Mouse (Mus musculus) G1E (cell line): ENCODE data around the gene Plekhh2. TPM values are rescaled to one million over a fixed set of nuclear protein-coding genes. Genes with fewer than 3 reads are reported as not detected.

Experiments used
- ATAC-seq: 2 replicates; pipeline ENCODE4 v1.8.0; 2016; ENCODE audit warnings: mild to moderate bottlenecking; ENCODE audit not compliant: insufficient number of reproducible peaks, poor library complexity, low FRiP score, severe bottlenecking; ENCODE audit errors: extremely low read depth
- DNase-seq: peaks from one replicate; pipeline ENCODE4 v3.0.0; 2012; ENCODE audit warnings: low spot score
- H3K27me3 ChIP-seq: 2 replicates; pipeline ENCODE4 v1.6.1; 2012; ENCODE audit warnings: mild to moderate bottlenecking, low read length, inconsistent platforms; ENCODE audit not compliant: insufficient read depth
- H3K36me3 ChIP-seq: replicated peaks from 2 replicates; pipeline ENCODE3; 2012; ENCODE audit warnings: mild to moderate bottlenecking, inconsistent platforms
- H3K4me1 ChIP-seq: 2 replicates; pipeline ENCODE4 v1.6.1; 2012; ENCODE audit warnings: low read depth, low read length, inconsistent platforms, mixed read lengths; ENCODE audit not compliant: insufficient read depth
- H3K4me3 ChIP-seq: 2 replicates; pipeline ENCODE4 v1.5.1; 2012; ENCODE audit warnings: low read depth, mild to moderate bottlenecking, inconsistent platforms, low read length, moderate library complexity, mixed read lengths
- H3K9me3 ChIP-seq: replicated peaks from 2 replicates; pipeline ENCODE4 v1.6.1; 2012; ENCODE audit warnings: inconsistent platforms
- CTCF ChIP-seq: IDR thresholded peaks from 2 replicates; pipeline ENCODE4 v1.5.1; 2012; ENCODE audit warnings: low read depth, low read length, inconsistent platforms, mixed read lengths
- GATA1 ChIP-seq: IDR thresholded peaks from 2 replicates; pipeline ENCODE4 v1.6.1; 2012; ENCODE audit warnings: borderline replicate concordance, low read length, inconsistent platforms, mixed read lengths
- GATA2 ChIP-seq: IDR thresholded peaks from 2 replicates; pipeline ENCODE4 v1.6.1; 2012; ENCODE audit warnings: low read depth, low read length, inconsistent platforms, borderline replicate concordance
- POLR2AphosphoS5 ChIP-seq: IDR thresholded peaks from 2 replicates; pipeline ENCODE4 v1.6.1; 2012; ENCODE audit warnings: low read depth, low read length, inconsistent platforms; ENCODE audit not compliant: insufficient replicate concordance
- TAL1 ChIP-seq: conservative IDR thresholded peaks from 2 replicates; pipeline ENCODE4 v1.6.1; 2012; ENCODE audit warnings: low read depth, low read length, inconsistent platforms, mixed read lengths
- polyA plus RNA-seq: library from polyadenylated mRNA; stranded (reverse); fragments of >175 nt; gene quantifications from 2 replicates; pipeline ENCODE4 v1.2.3, GENCODE M21; 2012
- total RNA-seq, 2 experiments: library from RNA; stranded (forward) in 1 of 2; stranded (reverse) in 1 of 2; fragments of 200-1000 nt in 1 of 2; fragments of >200 nt in 1 of 2; fragmentation: Nextera tagmentation in 1 of 2; gene quantifications; 2 replicates each; pipeline ENCODE4 v1.2.3; 2014 to 2017

The Plekhh2 gene
- total and polyA plus RNA-seq, 3 experiments, result 0.01 to 0.49 TPM; not detected in 1

- no peaks in the 10 kb centered on the region for H3K4me1 ChIP-seq
- no peaks in the 10 kb centered on the region for H3K36me3 ChIP-seq
- no peak for TF ChIP-seq GATA1
- TF ChIP-seq TAL1, result no peak
- no peak for TF ChIP-seq POLR2AphosphoS5
- no peak for TF ChIP-seq CTCF
- no peak for TF ChIP-seq GATA2
- DNase-seq (no peak), ATAC-seq (no peak)
- peaks cover 4% of the 10 kb centered on the region; the same call in 1 of the 2 replicates for H3K27me3 ChIP-seq
- H3K4me3 ChIP-seq, result no peak overlapping the region
- no peaks in the 10 kb centered on the region for H3K9me3 ChIP-seq
Measured at GRCm38 (mm10) chr17:84633443-84633842, 121.7 kb downstream of the Plekhh2 start.

DNA sequence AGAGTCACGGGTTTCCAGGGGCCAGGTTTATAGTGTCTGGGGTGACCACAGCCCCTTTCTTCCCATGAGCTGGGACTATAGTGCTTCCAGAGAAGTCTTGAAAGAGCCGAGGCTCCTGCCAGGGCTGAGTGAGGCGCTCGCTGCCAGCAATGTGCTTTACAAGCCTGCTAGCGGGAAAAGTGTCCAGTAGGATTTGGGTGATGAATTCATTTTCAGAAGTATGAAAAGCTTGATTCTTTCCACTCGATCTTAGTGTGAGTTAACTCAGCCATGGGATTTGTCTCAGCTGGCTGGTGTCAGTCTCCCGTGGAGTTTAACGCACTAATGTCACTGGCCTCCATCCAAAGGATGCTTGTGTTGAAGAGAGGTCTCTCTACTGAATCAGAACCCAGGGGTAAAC, 124.6 kb downstream of the Plekhh2 start:
- no peak overlapping the region for H3K4me3 ChIP-seq
- no peak for DNase-seq
- H3K9me3 ChIP-seq, result no peaks in the 10 kb centered on the region
- peaks cover 10% of the 10 kb centered on the region; the same call in 1 of the 2 replicates for H3K27me3 ChIP-seq
- H3K36me3 ChIP-seq, result no peaks in the 10 kb centered on the region
- TF ChIP-seq GATA1 (no peak), GATA2 (no peak), TAL1 (no peak), POLR2AphosphoS5 (no peak), CTCF (no peak)
- ATAC-seq, result no peak
- no peaks in the 10 kb centered on the region for H3K4me1 ChIP-seq

DNA sequence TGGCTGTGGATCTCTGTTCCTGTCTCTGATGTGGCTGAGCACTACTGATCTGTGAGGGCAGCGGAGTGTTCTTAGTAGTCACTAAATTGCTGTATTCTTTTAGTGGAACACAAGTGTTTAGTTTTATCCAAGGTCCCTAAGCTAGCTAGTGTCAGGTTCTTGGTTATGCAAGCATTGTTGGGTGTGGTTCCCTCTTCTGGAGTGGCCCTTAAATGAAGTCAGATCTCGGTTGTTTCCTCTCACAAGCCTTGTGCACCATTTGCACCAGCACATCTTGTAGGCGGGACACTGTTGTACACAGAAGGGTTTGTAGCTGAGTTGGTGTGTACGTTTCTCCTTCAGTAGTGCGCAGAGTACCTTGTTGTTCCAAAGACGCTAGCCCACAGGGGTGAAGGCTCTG, 126.3 kb downstream of the Plekhh2 start:
- Histone ChIP-seq H3K9me3 (no peaks in the 10 kb centered on the region), H3K4me1 (no peaks in the 10 kb centered on the region), H3K4me3 (no peak overlapping the region), H3K36me3 (no peaks in the 10 kb centered on the region), H3K27me3 (peaks cover 12% of the 10 kb centered on the region)
- TF ChIP-seq GATA1, result no peak
- no peak for TF ChIP-seq TAL1
- no peak for TF ChIP-seq POLR2AphosphoS5
- no peak for TF ChIP-seq CTCF
- TF ChIP-seq GATA2, result no peak
- ATAC-seq, result no peak
- no peak for DNase-seq

GRCm38 (mm10) chr17:84639796-84640378, 128.2 kb downstream of the Plekhh2 start:
- Histone ChIP-seq H3K4me3 (no peak overlapping the region), H3K27me3 (peaks cover 12% of the 10 kb centered on the region), H3K36me3 (no peaks in the 10 kb centered on the region), H3K4me1 (no peaks in the 10 kb centered on the region), H3K9me3 (no peaks in the 10 kb centered on the region)
- no peak for ATAC-seq
- no peak for DNase-seq
- TF ChIP-seq GATA1 (no peak), POLR2AphosphoS5 (no peak), TAL1 (no peak), GATA2 (no peak), CTCF (no peak)

DNA sequence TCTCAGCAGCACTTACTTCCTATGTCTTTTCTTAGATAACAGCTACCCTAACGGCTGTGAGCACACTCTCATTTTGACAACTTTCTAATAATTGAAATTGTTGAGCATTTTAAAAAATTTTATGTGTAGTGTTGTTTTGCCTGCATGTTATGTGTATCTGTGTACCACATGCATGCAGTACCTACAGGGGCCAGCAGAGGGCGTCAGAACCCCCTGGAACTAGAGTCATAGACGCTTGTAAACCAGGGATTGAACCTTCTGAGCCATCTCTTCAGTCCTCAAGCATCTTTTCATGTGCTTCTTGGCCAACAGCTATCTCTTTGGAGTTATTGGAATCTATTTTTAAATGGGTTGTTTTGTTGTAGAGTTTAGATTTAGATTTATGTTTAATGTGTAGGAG, 130.2 kb downstream of the Plekhh2 start:
- H3K27me3 ChIP-seq, result peaks cover 15% of the 10 kb centered on the region
- DNase-seq (no peak), ATAC-seq (no peak)
- no peaks in the 10 kb centered on the region for H3K9me3 ChIP-seq
- H3K4me3 ChIP-seq, result no peak overlapping the region
- no peaks in the 10 kb centered on the region for H3K4me1 ChIP-seq
- peak; percentile 84 for TF ChIP-seq CTCF
- no peak for TF ChIP-seq POLR2AphosphoS5
- no peaks in the 10 kb centered on the region for H3K36me3 ChIP-seq

DNA sequence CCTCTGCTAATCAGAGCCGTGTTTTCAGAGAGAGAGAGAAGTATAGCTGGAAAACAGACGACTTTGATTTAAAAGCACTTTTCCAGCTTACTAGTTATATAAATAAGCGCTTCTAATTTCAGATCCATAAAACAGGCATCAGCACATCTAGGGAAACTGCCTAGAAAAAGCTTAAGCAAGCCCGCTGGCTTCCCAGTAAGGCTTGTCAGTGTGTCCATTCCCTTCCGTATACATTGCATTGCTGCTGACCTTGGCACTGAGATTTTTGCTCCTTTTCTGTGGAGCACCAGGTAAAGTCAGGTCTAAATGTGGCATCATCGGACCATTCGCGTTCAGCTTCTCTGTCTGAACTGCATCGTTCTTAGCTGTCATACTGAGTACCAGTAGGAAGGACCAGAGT, 130.6 kb downstream of the Plekhh2 start:
- no peak for TF ChIP-seq GATA2
- no peak for TF ChIP-seq TAL1
- TF ChIP-seq CTCF, result no peak
- TF ChIP-seq POLR2AphosphoS5, result no peak
- no peak for TF ChIP-seq GATA1
- Histone ChIP-seq H3K27me3 (peaks cover 13% of the 10 kb centered on the region), H3K36me3 (no peaks in the 10 kb centered on the region), H3K4me1 (no peaks in the 10 kb centered on the region), H3K4me3 (no peak overlapping the region), H3K9me3 (no peaks in the 10 kb centered on the region)
- DNase-seq (no peak), ATAC-seq (no peak)

- Histone ChIP-seq H3K9me3 (no peaks in the 10 kb centered on the region), H3K4me1 (no peaks in the 10 kb centered on the region), H3K4me3 (no peak overlapping the region), H3K36me3 (no peaks in the 10 kb centered on the region), H3K27me3 (peaks cover 13% of the 10 kb centered on the region)
- no peak for DNase-seq
- no peak for ATAC-seq
- no peak for TF ChIP-seq POLR2AphosphoS5
Measured at GRCm38 (mm10) chr17:84644292-84645050, 132.8 kb downstream of the Plekhh2 start.
